Mouse (Mus musculus) erythroblast, embryonic 14.5 days (primary cell): Measurements from ENCODE around the gene Hyal3. TPM values are rescaled to one million over a fixed set of nuclear protein-coding genes. Genes with fewer than 3 reads are reported as not detected.
"Not testable (repeated sequence)": the region's sequence is repeated elsewhere in the genome, so short reads cannot be mapped to it uniquely, and the experiment has no call there.

Source experiments
- H3K27me3 ChIP-seq: 2 replicates; pipeline ENCODE4 v1.6.1; 2012; ENCODE audit warnings: inconsistent platforms; ENCODE audit not compliant: control insufficient read depth
- H3K36me3 ChIP-seq: 2 replicates; pipeline ENCODE4 v1.6.1; 2012; ENCODE audit warnings: mild to moderate bottlenecking, inconsistent platforms; ENCODE audit not compliant: control insufficient read depth
- H3K4me1 ChIP-seq: 2 replicates; pipeline ENCODE4 v1.6.1; 2012; ENCODE audit warnings: inconsistent platforms; ENCODE audit not compliant: control insufficient read depth
- H3K4me3 ChIP-seq: replicated peaks from 2 replicates; pipeline ENCODE3; 2012; ENCODE audit warnings: moderate library complexity, mild to moderate bottlenecking, inconsistent platforms
- H3K9me3 ChIP-seq: 2 replicates; pipeline ENCODE4 v1.6.1; 2012; ENCODE audit warnings: low read length, inconsistent platforms, mixed read lengths; ENCODE audit not compliant: control insufficient read depth
- GATA1 ChIP-seq: IDR thresholded peaks from 2 replicates; pipeline ENCODE4 v1.6.1; 2012; ENCODE audit warnings: low read length, inconsistent platforms, mixed read lengths
- TAL1 ChIP-seq: IDR thresholded peaks from 3 replicates; pipeline ENCODE4 v1.6.1; 2012; ENCODE audit warnings: low read length, inconsistent platforms, mixed read lengths
- polyA plus RNA-seq: library from polyadenylated mRNA; stranded (reverse); fragments of >175 nt; gene quantifications from 2 replicates; pipeline ENCODE4 v1.2.3, GENCODE M21; 2012

Hyal3 gene
- polyA plus RNA-seq, 1 experiment: not detected

GRCm38 (mm10) chr9:107554319-107554825 lies 26.2 kb upstream of the Hyal3 start:
- no peak for TF ChIP-seq GATA1
- TF ChIP-seq TAL1: no peak
- peak overlapping the region; percentile 99 for H3K4me3 ChIP-seq
- H3K27me3 ChIP-seq: peaks cover 32% of the 10 kb centered on the region
- no peaks in the 10 kb centered on the region for H3K9me3 ChIP-seq
- peaks cover 30% of the 10 kb centered on the region for H3K36me3 ChIP-seq
- H3K4me1 ChIP-seq: peaks cover 74% of the 10 kb centered on the region

- no peak for TF ChIP-seq GATA1
- TF ChIP-seq TAL1: no peak
- Histone ChIP-seq H3K36me3 (peaks cover 37% of the 10 kb centered on the region), H3K4me1 (peaks cover 74% of the 10 kb centered on the region), H3K27me3 (peaks cover 27% of the 10 kb centered on the region), H3K9me3 (no peaks in the 10 kb centered on the region), H3K4me3 (peak overlapping the region; percentile 99)
Observed at GRCm38 (mm10) chr9:107555031-107555457, 25.6 kb upstream of the Hyal3 start.

GRCm38 (mm10) chr9:107555701-107556100 lies 24.9 kb upstream of the Hyal3 start:
- Histone ChIP-seq H3K36me3 (peaks cover 44% of the 10 kb centered on the region), H3K27me3 (peaks cover 21% of the 10 kb centered on the region), H3K9me3 (no peaks in the 10 kb centered on the region), H3K4me3 (peak overlapping the region; percentile 99), H3K4me1 (peaks cover 70% of the 10 kb centered on the region)
- TF ChIP-seq TAL1 (no peak), GATA1 (no peak)

GRCm38 (mm10) chr9:107556346-107556745 lies 24.3 kb upstream of the Hyal3 start:
- Histone ChIP-seq H3K36me3 (peaks cover 50% of the 10 kb centered on the region), H3K4me3 (peak overlapping the region; percentile 99), H3K9me3 (no peaks in the 10 kb centered on the region), H3K4me1 (peaks cover 64% of the 10 kb centered on the region), H3K27me3 (peaks cover 14% of the 10 kb centered on the region)
- TF ChIP-seq TAL1 (no peak), GATA1 (no peak)

GRCm38 (mm10) chr9:107563029-107563581 lies 17.5 kb upstream of the Hyal3 start, which contains the start of gene Tusc2:
Tusc2 (plus strand) TSS chr9:107563255.
- no peak for TF ChIP-seq TAL1
- no peak for TF ChIP-seq GATA1
- peaks cover 60% of the 10 kb centered on the region for H3K4me1 ChIP-seq
- no peaks in the 10 kb centered on the region for H3K27me3 ChIP-seq
- peaks cover 76% of the 10 kb centered on the region for H3K36me3 ChIP-seq
- peak within 1 kb of the TSS; percentile 76 for H3K4me3 ChIP-seq
- H3K9me3 ChIP-seq: no peaks in the 10 kb centered on the region

- H3K36me3 ChIP-seq: peaks cover 59% of the 10 kb centered on the region
- peaks cover 84% of the 10 kb centered on the region for H3K4me1 ChIP-seq
- not testable (repeated sequence) for H3K4me3 ChIP-seq, H3K27me3 ChIP-seq, H3K9me3 ChIP-seq
Observed at GRCm38 (mm10) chr9:107565556-107565955, 15.1 kb upstream of the Hyal3 start.

GRCm38 (mm10) chr9:107566041-107566709 lies 14.4 kb upstream of the Hyal3 start:
- no peaks in the 10 kb centered on the region for H3K9me3 ChIP-seq
- peaks cover 90% of the 10 kb centered on the region for H3K4me1 ChIP-seq
- no peaks in the 10 kb centered on the region for H3K27me3 ChIP-seq
- H3K36me3 ChIP-seq: peaks cover 59% of the 10 kb centered on the region
- TF ChIP-seq TAL1: no peak
- TF ChIP-seq GATA1: no peak
- no peak overlapping the region for H3K4me3 ChIP-seq

- TF ChIP-seq GATA1 (no peak), TAL1 (no peak)
- peaks cover 59% of the 10 kb centered on the region for H3K36me3 ChIP-seq
- no peaks in the 10 kb centered on the region for H3K9me3 ChIP-seq
- peaks cover 95% of the 10 kb centered on the region for H3K4me1 ChIP-seq
- H3K4me3 ChIP-seq: no peak overlapping the region
- H3K27me3 ChIP-seq: no peaks in the 10 kb centered on the region
Observed at GRCm38 (mm10) chr9:107566855-107567254, 13.8 kb upstream of the Hyal3 start.

GRCm38 (mm10) chr9:107567702-107568319 lies 12.8 kb upstream of the Hyal3 start, which contains the start of gene Hyal2:
Hyal2 (plus strand) TSS chr9:107567945.
- no peaks in the 10 kb centered on the region for H3K9me3 ChIP-seq
- H3K4me1 ChIP-seq: peaks cover 95% of the 10 kb centered on the region
- TF ChIP-seq GATA1 (no peak), TAL1 (no peak)
- H3K27me3 ChIP-seq: no peaks in the 10 kb centered on the region
- peak within 1 kb of the TSS; percentile 93 for H3K4me3 ChIP-seq
- H3K36me3 ChIP-seq: peaks cover 60% of the 10 kb centered on the region
